Mouse (Mus musculus): ENCODE measurements at regions not wholly inside any gene's neighbourhood (a gene's known extent, or its start where the extent isn't known, plus 50 kb on each side); places are given as distances from the start of the nearest gene placed in this dataset.

DNA sequence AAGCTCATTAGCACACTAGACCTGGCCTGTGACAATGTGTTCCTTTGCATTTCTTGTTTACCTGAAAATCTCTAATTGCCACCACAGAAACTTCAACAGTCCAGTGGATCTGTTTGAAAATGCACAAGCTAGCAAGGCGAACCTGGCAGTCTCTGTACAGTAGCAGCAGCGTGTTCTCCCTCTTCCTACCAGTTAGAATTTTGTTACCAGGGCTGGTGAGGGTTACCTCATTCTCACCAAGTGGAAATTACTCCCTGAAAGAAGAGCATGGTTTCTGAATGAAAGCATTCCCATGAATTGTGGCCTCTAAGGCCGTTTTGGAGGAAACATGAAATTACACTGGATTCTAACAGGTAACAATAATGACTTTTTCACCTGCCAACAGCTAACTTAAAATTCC, 374.6 kb downstream of the Nr2f2 start:
- TF ChIP-seq POLR2A (IDR thresholded peaks at IDR 0.05; ENCODE audit: control insufficient read depth, low read depth, low read length) (no peak), CTCF (IDR thresholded peaks at IDR 0.05; ENCODE audit: control insufficient read depth, insufficient read depth, insufficient replicate concordance, low read depth, low read length) (no peak)
